Mouse (Mus musculus): ENCODE results near the gene Cyp4f15. TPM values are rescaled to one million over a fixed set of nuclear protein-coding genes. Genes with fewer than 3 reads are reported as not detected.
"Not testable (repeated sequence)": the region's sequence is repeated elsewhere in the genome, so short reads cannot be mapped to it uniquely, and the experiment has no call there.

Gene Cyp4f15
- polyA plus RNA-seq, 1 experiment from 2014 or later, result 1.3 TPM

DNA sequence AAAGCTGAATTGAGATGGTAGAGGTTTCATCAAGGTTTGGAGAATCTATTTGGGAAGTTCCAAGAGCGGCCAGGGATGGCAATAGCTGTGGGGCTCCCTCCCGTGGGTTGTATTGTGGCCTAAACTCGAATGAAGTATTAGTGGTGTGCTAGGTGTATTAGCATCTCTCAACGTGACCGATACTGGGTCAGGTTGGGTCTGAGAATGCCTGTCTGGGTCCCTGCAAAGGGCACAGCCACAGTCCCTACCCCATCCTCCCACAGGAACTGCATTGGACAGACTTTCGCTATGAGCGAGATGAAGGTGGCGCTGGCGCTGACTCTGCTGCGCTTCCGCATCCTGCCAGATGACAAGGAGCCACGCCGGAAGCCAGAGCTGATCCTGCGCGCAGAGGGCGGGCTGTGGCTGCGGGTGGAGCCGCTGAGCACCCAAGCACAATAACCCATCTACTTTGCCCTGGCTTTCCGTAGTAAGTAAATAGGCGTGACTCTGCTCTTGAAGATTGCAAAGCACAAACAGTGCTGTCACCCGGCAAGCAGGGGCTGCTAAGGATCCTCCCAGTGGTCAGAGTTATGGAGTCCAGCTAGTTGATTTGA, 9.3 kb upstream of the Cyp4f15 start:
- DNase-seq (peak; percentile 58), ATAC-seq (ENCODE audit: low FRiP score, low TSS enrichment) (no peak)
- Histone ChIP-seq H3K4me1 (ENCODE audit: control insufficient read depth, insufficient read depth, low read length) (no peaks in the 10 kb centered on the region), H3K9me3 (ENCODE audit: control insufficient read depth, low read length) (no peaks in the 10 kb centered on the region), H3K36me3 (ENCODE audit: control insufficient read depth, insufficient read depth, low read length) (no peaks in the 10 kb centered on the region), H3K9ac (replicated peaks; ENCODE audit: low read length) (no peak overlapping the region), H3K4me3 (replicated peaks; ENCODE audit: low read depth, low read length) (0 out of 2 replicates have a peak overlapping the region, but pooled peaks have one; percentile 2), H3K27me3 (ENCODE audit: control insufficient read depth, insufficient read depth, low read length) (no peaks in the 10 kb centered on the region), H3K27ac (replicated peaks; ENCODE audit: low read depth, low read length) (no peak overlapping the region), H3K4me2 (ENCODE audit: low read length) (peak overlapping the region; percentile 42)
- 37% methylated on average over 21 of the region's 21 CpGs for WGBS

DNA sequence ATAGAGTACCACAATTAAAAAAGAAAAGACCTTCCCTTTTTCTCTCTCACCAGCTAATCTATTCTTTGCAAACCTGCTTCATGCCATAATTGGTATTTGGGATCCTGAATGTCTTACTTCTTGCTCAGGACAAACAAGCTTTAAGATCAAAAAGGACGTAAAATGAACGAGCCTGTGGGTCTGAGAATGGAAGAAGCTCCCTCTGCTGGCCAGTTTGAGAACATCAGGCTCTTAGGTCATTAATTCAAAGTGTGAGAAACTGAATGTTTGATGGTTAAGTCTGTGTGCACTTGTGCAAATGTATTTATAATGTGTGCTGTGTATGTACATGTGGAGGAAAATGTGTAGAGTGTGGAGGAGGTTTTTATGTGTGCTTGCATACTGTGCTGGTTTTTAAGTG, 5.0 kb upstream of the Cyp4f15 start:
- Histone ChIP-seq H3K36me3 (ENCODE audit: control insufficient read depth, insufficient read depth, low read length) (no peaks in the 10 kb centered on the region), H3K27me3 (ENCODE audit: control insufficient read depth, insufficient read depth, low read length) (no peaks in the 10 kb centered on the region), H3K4me1 (ENCODE audit: control insufficient read depth, insufficient read depth, low read length) (no peaks in the 10 kb centered on the region), H3K9me3 (ENCODE audit: control insufficient read depth, low read length) (no peaks in the 10 kb centered on the region), H3K4me2 (ENCODE audit: low read length) (no peak overlapping the region), H3K4me3 (replicated peaks; ENCODE audit: low read depth, low read length) (no peak overlapping the region), H3K27ac (replicated peaks; ENCODE audit: low read depth, low read length) (no peak overlapping the region), H3K9ac (replicated peaks; ENCODE audit: low read length) (no peak overlapping the region)
- peak; percentile 80 for DNase-seq
- 27% methylated on average over 2 of the region's 2 CpGs for WGBS
- ATAC-seq (ENCODE audit: low FRiP score, low TSS enrichment), result no peak

- Histone ChIP-seq H3K4me3 (replicated peaks; ENCODE audit: low read depth, low read length) (no peak overlapping the region), H3K9ac (replicated peaks; ENCODE audit: low read length) (no peak overlapping the region), H3K4me1 (ENCODE audit: control insufficient read depth, insufficient read depth, low read length) (no peaks in the 10 kb centered on the region), H3K9me3 (ENCODE audit: control insufficient read depth, low read length) (no peaks in the 10 kb centered on the region), H3K36me3 (ENCODE audit: control insufficient read depth, insufficient read depth, low read length) (no peaks in the 10 kb centered on the region), H3K27me3 (ENCODE audit: control insufficient read depth, insufficient read depth, low read length) (no peaks in the 10 kb centered on the region), H3K27ac (replicated peaks; ENCODE audit: low read depth, low read length) (no peak overlapping the region), H3K4me2 (ENCODE audit: low read length) (no peak overlapping the region)
- WGBS, result 94% methylated on average over 5 of the region's 5 CpGs
- ATAC-seq (ENCODE audit: low FRiP score, low TSS enrichment) (no peak), DNase-seq (no peak)
These were observed 1.3 kb downstream of the Cyp4f15 start for GRCm38 (mm10) chr17:32686722-32687121.

DNA sequence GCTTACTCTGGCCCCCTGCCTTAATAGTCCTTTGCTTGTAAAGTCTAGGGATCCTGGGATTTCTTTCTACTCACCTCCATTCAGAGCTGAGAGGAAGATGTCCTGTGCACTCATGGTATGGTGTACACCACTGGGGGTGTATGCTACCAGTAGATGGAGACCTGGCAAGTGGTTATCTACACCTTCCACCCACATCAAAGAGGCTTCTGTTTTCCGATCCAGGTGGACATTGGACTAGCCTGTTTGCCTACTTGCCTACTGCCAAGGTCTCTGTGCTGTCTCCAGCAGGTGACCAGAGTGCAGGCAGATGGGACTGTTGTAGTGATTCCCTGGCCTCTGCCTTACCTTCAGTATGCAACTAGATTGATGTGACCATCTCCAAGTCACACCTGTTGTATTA, 5.5 kb downstream of the Cyp4f15 start:
- H3K9ac ChIP-seq (replicated peaks; ENCODE audit: low read length), result no peak overlapping the region
- no peak overlapping the region for H3K4me2 ChIP-seq (ENCODE audit: low read length)
- 92% methylated on average over 1 of the region's 1 CpGs for WGBS
- H3K9me3 ChIP-seq (ENCODE audit: control insufficient read depth, low read length), result no peaks in the 10 kb centered on the region
- H3K27me3 ChIP-seq (ENCODE audit: control insufficient read depth, insufficient read depth, low read length), result no peaks in the 10 kb centered on the region
- H3K4me1 ChIP-seq (ENCODE audit: control insufficient read depth, insufficient read depth, low read length), result no peaks in the 10 kb centered on the region
- no peak overlapping the region for H3K4me3 ChIP-seq (replicated peaks; ENCODE audit: low read depth, low read length)
- H3K36me3 ChIP-seq (ENCODE audit: control insufficient read depth, insufficient read depth, low read length), result no peaks in the 10 kb centered on the region
- no peak for ATAC-seq (ENCODE audit: low FRiP score, low TSS enrichment)
- no peak overlapping the region for H3K27ac ChIP-seq (replicated peaks; ENCODE audit: low read depth, low read length)
- no peak for DNase-seq

GRCm38 (mm10) chr17:32702826-32703225, 17.4 kb downstream of the Cyp4f15 start:
- peak overlapping the region; percentile 22 for H3K4me2 ChIP-seq (ENCODE audit: low read length)
- DNase-seq (peak; percentile 12), ATAC-seq (ENCODE audit: low FRiP score, low TSS enrichment) (no peak)
- H3K27me3 ChIP-seq (ENCODE audit: control insufficient read depth, insufficient read depth, low read length), result no peaks in the 10 kb centered on the region
- 40% methylated on average over 22 of the region's 22 CpGs for WGBS
- H3K4me1 ChIP-seq (ENCODE audit: control insufficient read depth, insufficient read depth, low read length), result no peaks in the 10 kb centered on the region
- H3K27ac ChIP-seq (replicated peaks; ENCODE audit: low read depth, low read length), result no peak overlapping the region
- peaks cover 8% of the 10 kb centered on the region; the same call in 1 of the 2 replicates for H3K9me3 ChIP-seq (ENCODE audit: control insufficient read depth, low read length)
- no peak overlapping the region for H3K9ac ChIP-seq (replicated peaks; ENCODE audit: low read length)
- H3K4me3 ChIP-seq (replicated peaks; ENCODE audit: low read depth, low read length), result 0 out of 2 replicates have a peak overlapping the region, but pooled peaks have one; percentile 7
- no peaks in the 10 kb centered on the region for H3K36me3 ChIP-seq (ENCODE audit: control insufficient read depth, insufficient read depth, low read length)

- not testable (repeated sequence) for ATAC-seq (ENCODE audit: low FRiP score, low TSS enrichment); H3K4me1 ChIP-seq (ENCODE audit: control insufficient read depth, insufficient read depth, low read length); H3K4me3 ChIP-seq (replicated peaks; ENCODE audit: low read depth, low read length); H3K9me3 ChIP-seq (ENCODE audit: control insufficient read depth, low read length); H3K9ac ChIP-seq (replicated peaks; ENCODE audit: low read length); H3K27ac ChIP-seq (replicated peaks; ENCODE audit: low read depth, low read length); DNase-seq; H3K36me3 ChIP-seq (ENCODE audit: control insufficient read depth, insufficient read depth, low read length); H3K27me3 ChIP-seq (ENCODE audit: control insufficient read depth, insufficient read depth, low read length); H3K4me2 ChIP-seq (ENCODE audit: low read length)
These were observed 25.1 kb downstream of the Cyp4f15 start for GRCm38 (mm10) chr17:32710541-32710940.

DNA sequence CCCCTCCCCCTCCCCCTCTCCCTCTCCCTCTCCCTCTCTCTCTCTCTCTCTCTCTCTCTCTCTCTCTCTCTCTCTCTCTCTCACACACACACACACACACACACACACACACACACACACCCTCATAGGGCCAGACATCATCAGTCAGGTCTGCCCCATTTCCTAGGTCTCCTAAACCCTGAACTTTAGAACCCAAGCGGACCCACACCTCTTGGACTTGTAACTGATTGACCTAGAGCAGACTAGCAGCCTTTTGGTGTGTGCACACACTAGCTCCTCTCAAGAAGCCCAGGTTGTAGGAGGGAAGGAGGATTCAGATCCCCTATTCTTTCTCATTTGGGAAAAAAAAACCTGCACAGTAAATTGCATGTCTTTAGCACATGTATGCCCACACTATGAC, 36.7 kb downstream of the Cyp4f15 start:
- 92% methylated on average over 1 of the region's 1 CpGs for WGBS
- ATAC-seq (ENCODE audit: low FRiP score, low TSS enrichment); H3K9ac ChIP-seq (replicated peaks; ENCODE audit: low read length); H3K4me2 ChIP-seq (ENCODE audit: low read length); H3K4me3 ChIP-seq (replicated peaks; ENCODE audit: low read depth, low read length); H3K9me3 ChIP-seq (ENCODE audit: control insufficient read depth, low read length); H3K4me1 ChIP-seq (ENCODE audit: control insufficient read depth, insufficient read depth, low read length); DNase-seq; H3K27ac ChIP-seq (replicated peaks; ENCODE audit: low read depth, low read length); H3K36me3 ChIP-seq (ENCODE audit: control insufficient read depth, insufficient read depth, low read length); H3K27me3 ChIP-seq (ENCODE audit: control insufficient read depth, insufficient read depth, low read length): not testable (repeated sequence)

DNA sequence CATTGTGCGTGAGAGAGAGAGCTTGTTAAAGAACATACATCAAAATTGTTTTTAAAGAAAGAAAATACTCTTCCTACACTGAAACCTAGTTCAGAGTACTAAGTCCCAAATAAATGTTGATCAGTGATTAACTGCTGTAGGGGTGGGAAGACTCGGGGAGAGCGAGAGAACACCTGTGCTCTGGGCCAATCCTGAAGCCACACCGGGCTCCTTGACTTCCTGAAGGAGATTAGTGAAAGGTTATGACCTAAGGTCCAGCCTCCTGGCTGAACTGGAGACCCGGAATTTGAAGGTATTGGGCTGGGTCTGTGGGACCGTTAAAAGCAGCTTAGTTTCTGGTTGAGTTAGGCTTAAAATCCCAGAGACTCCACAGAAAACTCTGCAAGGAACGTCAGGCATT, 37.3 kb downstream of the Cyp4f15 start:
- H3K36me3 ChIP-seq (ENCODE audit: control insufficient read depth, insufficient read depth, low read length), result no peaks in the 10 kb centered on the region
- no peak for DNase-seq
- 78% methylated on average over 7 of the region's 7 CpGs for WGBS
- H3K4me2 ChIP-seq (ENCODE audit: low read length), result no peak overlapping the region
- H3K27me3 ChIP-seq (ENCODE audit: control insufficient read depth, insufficient read depth, low read length), result no peaks in the 10 kb centered on the region
- H3K9me3 ChIP-seq (ENCODE audit: control insufficient read depth, low read length), result no peaks in the 10 kb centered on the region
- no peak overlapping the region for H3K27ac ChIP-seq (replicated peaks; ENCODE audit: low read depth, low read length)
- no peak overlapping the region for H3K4me3 ChIP-seq (replicated peaks; ENCODE audit: low read depth, low read length)
- H3K4me1 ChIP-seq (ENCODE audit: control insufficient read depth, insufficient read depth, low read length), result no peaks in the 10 kb centered on the region
- H3K9ac ChIP-seq (replicated peaks; ENCODE audit: low read length), result no peak overlapping the region
- no peak for ATAC-seq (ENCODE audit: low FRiP score, low TSS enrichment)

- not testable (repeated sequence) for DNase-seq; H3K9me3 ChIP-seq (ENCODE audit: control insufficient read depth, low read length); H3K27me3 ChIP-seq (ENCODE audit: control insufficient read depth, insufficient read depth, low read length); H3K36me3 ChIP-seq (ENCODE audit: control insufficient read depth, insufficient read depth, low read length); H3K9ac ChIP-seq (replicated peaks; ENCODE audit: low read length); H3K4me1 ChIP-seq (ENCODE audit: control insufficient read depth, insufficient read depth, low read length); ATAC-seq (ENCODE audit: low FRiP score, low TSS enrichment); H3K4me2 ChIP-seq (ENCODE audit: low read length); H3K4me3 ChIP-seq (replicated peaks; ENCODE audit: low read depth, low read length); H3K27ac ChIP-seq (replicated peaks; ENCODE audit: low read depth, low read length)
These were observed 40.9 kb downstream of the Cyp4f15 start for GRCm38 (mm10) chr17:32726360-32726759.
